Mouse (Mus musculus) macrophage (primary cell): ENCODE measurements at regions not wholly inside any gene's neighbourhood (a gene's known extent, or its start where the extent isn't known, plus 50 kb on each side); places are given as distances from the start of the nearest gene placed in this dataset.
"Not testable (repeated sequence)": the region's sequence is repeated elsewhere in the genome, so short reads cannot be mapped to it uniquely, and the experiment has no call there.

Experiments used
- H3K27ac ChIP-seq: fragments of 350-480 bp; formaldehyde crosslinking; 2 replicates; pipeline ENCODE4 v1.9.0; 2021
- H3K36me3 ChIP-seq: fragments of 350-480 bp; formaldehyde crosslinking; 2 replicates; pipeline ENCODE4 v1.9.0; 2021; ENCODE audit errors: inconsistent target
- H3K4me3 ChIP-seq: fragments of 350-480 bp; formaldehyde crosslinking; 2 replicates; pipeline ENCODE4 v1.9.0; 2021; ENCODE audit errors: inconsistent target
- H3K79me2 ChIP-seq: fragments of 350-480 bp; formaldehyde crosslinking; 2 replicates; pipeline ENCODE4 v1.9.0; 2021; ENCODE audit errors: inconsistent target
- WGBS: methylation state at CpG from one replicate; pipeline ENCODE4 v1.1.7; 2026; ENCODE audit warnings: inconsistent platforms; ENCODE audit not compliant: missing documents; 5-methylcytosine and 5-hydroxymethylcytosine counted together

DNA sequence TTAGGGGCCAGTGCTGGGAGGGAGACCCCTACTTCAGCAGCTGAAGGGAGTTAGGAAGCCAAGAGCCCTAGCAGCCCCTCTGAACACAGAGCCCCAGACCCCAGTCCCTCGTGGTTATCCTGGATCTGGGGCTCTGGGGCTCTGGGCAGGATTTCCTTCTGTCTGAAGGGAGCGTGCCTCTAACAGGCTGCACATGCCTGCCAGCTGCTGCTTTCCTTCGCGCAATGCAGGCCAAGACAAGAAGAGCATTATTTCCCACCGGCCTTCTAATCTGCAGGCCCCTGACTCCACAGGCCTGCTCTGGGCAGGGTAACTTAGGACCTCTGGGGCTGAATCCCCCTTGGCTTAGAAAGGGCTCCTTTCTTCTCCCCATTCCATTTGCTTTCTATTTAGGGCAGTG lies 181.1 kb upstream of the Six2 start:
- Histone ChIP-seq H3K79me2 (no peaks in the 10 kb centered on the region), H3K4me3 (no peak overlapping the region), H3K36me3 (no peaks in the 10 kb centered on the region), H3K27ac (no peak overlapping the region)
- WGBS, result 72% methylated on average over 5 of the region's 5 CpGs

DNA sequence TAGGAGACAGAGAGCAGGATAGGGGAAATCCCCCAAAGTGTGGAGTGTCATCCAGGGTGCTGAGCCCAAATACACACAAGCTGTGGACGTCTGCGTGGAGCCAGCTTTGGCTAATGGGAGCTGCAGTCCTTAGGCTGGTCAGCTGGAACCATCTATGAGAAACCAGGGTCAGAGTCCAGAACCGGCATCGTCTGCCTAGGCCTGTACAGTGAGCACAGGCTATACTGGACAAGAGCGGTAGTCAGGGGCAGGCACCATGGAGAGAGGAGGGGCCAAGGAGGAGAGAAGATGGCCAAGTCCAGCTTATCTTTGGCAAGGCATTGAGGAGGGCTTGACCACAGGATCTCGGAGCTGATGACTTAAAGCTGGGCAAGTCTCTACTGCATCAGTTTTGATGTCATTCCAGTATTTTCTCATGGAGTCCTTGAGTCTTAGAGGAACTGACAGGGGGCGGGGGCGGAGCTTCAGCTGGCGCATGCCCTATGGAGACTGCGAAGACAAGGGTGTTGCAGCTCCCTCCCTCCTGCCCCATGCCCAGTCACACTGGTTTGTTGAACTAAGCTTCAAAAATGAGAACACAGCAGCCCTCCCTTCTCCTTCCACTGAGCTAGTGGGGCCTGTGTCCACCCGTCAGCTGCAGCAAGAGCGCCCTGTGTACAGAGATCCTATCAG lies 180.0 kb upstream of the Six2 start:
- H3K36me3 ChIP-seq, result no peaks in the 10 kb centered on the region
- no peak overlapping the region for H3K4me3 ChIP-seq
- no peaks in the 10 kb centered on the region for H3K79me2 ChIP-seq
- H3K27ac ChIP-seq, result no peak overlapping the region
- 92% methylated on average over 12 of the region's 12 CpGs for WGBS

DNA sequence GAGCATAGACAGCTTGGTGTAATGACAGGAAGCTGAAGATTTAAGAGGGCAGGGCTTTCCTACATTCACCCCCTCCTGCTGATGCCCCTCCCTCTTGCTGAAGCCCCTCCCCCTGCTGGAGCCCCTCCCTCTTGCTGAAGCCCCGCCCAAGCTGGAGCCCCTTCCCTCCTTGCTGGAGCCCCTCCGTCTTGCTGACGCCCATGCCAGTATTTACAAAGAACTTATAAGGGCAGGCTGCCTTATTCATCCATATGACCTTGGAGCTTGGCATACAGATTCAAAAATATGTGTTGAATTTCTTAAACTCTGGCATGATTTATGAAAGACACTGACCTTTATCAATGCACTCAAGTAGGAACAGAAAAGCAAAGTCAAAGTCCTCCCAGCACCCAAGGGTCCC lies 178.5 kb upstream of the Six2 start:
- no peaks in the 10 kb centered on the region for H3K36me3 ChIP-seq
- H3K4me3 ChIP-seq, result no peak overlapping the region
- H3K27ac ChIP-seq, result no peak overlapping the region
- no peaks in the 10 kb centered on the region for H3K79me2 ChIP-seq
- 100% methylated on average over 1 of the region's 3 CpGs for WGBS

DNA sequence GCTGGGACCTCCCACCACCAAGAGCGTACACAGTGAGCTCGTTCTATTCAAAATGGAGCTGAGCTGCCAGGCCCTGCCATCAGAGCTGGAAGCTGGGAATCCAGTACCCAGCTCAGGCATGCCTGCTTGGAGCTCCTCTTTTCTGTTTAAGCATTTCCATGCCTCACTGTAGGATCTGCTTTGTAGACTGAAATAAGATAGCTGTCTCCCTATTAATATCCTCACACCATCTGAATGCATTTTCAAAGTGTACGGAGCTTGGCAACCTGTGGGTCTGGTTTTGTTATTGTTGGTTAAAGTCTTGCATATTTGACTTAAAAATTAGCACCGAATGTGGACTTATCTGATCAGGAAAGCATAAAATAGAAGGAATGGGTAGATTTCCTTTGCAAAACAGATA lies 177.9 kb upstream of the Six2 start:
- Histone ChIP-seq H3K27ac (no peak overlapping the region), H3K36me3 (no peaks in the 10 kb centered on the region), H3K4me3 (no peak overlapping the region), H3K79me2 (no peaks in the 10 kb centered on the region)
- WGBS, result 98% methylated on average over 4 of the region's 4 CpGs

DNA sequence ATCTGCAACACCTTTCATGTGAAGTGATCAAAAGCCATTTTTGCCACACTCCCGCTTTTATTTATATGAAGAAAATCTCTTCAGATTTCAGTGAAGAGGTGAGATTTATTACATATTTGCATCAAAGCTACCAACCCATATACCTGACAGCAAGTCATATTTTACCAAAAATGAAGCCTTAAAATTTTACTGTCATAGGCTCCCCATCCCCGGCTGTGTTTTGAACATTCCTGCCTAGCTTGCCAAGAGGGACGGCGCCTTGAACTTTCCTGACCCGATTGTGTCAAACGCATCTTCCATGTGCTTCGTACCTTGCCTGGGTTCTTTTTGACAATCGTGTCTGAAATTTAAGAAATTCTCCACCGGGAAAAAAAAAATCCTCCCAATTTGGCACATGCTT lies 173.3 kb upstream of the Six2 start:
- 99% methylated on average over 8 of the region's 9 CpGs for WGBS
- no peak overlapping the region for H3K27ac ChIP-seq
- no peaks in the 10 kb centered on the region for H3K79me2 ChIP-seq
- no peak overlapping the region for H3K4me3 ChIP-seq
- no peaks in the 10 kb centered on the region for H3K36me3 ChIP-seq

DNA sequence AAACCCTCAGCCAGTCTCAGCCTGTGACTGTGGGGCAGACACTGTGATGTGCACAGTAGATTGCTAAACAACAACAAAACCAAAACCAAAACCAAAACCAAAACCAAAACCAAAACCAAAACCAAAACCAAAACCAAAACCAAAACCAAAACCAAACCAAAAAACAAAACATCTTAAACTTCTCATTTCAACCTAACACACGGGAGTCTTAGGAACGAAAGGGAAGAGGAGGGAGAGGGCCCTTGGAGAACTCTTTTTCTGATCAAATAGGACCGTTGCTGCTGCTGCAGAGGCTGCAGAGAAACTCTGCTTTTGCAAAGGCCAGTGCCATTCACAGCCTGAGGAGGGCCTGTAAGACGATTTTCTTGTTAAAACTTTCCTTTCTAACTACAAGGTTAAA lies 172.7 kb upstream of the Six2 start:
- no peak overlapping the region for H3K27ac ChIP-seq
- no peak overlapping the region for H3K4me3 ChIP-seq
- H3K79me2 ChIP-seq, result no peaks in the 10 kb centered on the region
- H3K36me3 ChIP-seq, result no peaks in the 10 kb centered on the region
- 86% methylated on average over 4 of the region's 4 CpGs for WGBS

DNA sequence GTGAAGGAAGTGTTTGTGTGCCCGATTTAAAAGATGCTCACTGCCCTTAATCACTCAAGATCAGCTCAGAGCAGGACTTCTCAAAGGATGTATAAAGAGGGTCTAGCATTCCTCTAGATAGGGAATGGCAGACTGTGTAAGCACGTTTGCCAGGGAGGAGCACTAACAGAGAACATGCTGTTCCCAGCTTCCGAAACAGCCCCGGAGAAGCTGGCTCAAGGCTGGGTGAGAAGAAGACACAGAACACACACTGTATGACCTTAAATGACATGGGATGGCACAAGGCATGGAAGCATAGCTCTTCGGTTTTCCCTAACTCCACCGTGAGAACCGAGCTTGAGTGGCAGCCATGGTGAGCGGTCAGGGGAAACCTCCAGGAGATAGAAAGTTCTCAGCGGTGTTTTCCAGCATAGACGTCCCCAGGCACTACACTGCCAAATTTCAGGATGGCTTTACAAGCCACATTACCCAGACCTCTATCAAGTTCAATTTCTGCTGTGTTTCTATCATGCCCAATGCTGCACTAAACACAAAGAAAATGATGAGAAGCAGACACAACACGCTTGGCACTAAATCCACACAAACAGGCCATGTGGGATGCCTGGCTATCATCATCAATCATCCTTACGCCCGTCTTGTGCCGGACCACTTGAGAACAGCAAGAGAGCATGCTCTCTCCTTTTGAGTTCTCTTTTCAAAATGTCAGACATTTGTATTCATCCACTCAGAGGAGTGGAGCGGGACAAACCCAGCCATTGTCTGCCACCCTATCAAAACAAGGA lies 172.0 kb upstream of the Six2 start:
- H3K36me3 ChIP-seq, result no peaks in the 10 kb centered on the region
- H3K4me3 ChIP-seq, result no peak overlapping the region
- H3K79me2 ChIP-seq, result no peaks in the 10 kb centered on the region
- 89% methylated on average over 15 of the region's 15 CpGs for WGBS
- no peak overlapping the region for H3K27ac ChIP-seq

DNA sequence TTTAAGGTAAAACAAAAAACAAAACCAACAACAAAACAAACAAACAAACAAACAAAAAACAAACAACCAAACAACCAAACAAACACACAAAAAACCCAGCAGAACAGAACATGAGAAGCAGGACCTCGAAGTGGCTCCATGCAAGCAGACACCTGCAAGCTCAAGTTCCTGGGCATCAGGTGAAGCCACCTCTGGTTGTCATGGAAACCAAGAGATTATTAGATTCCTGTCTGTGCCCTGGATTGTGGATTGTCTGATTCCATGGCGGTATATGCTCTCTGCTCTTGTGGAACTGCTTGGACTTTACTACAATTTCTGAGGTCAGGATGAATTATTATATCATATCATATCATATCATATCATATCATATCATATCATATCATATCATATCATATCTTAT lies 170.4 kb upstream of the Six2 start:
- no peaks in the 10 kb centered on the region for H3K36me3 ChIP-seq
- H3K4me3 ChIP-seq, result no peak overlapping the region
- H3K79me2 ChIP-seq, result no peaks in the 10 kb centered on the region
- no peak overlapping the region for H3K27ac ChIP-seq
- 86% methylated on average over 2 of the region's 2 CpGs for WGBS

DNA sequence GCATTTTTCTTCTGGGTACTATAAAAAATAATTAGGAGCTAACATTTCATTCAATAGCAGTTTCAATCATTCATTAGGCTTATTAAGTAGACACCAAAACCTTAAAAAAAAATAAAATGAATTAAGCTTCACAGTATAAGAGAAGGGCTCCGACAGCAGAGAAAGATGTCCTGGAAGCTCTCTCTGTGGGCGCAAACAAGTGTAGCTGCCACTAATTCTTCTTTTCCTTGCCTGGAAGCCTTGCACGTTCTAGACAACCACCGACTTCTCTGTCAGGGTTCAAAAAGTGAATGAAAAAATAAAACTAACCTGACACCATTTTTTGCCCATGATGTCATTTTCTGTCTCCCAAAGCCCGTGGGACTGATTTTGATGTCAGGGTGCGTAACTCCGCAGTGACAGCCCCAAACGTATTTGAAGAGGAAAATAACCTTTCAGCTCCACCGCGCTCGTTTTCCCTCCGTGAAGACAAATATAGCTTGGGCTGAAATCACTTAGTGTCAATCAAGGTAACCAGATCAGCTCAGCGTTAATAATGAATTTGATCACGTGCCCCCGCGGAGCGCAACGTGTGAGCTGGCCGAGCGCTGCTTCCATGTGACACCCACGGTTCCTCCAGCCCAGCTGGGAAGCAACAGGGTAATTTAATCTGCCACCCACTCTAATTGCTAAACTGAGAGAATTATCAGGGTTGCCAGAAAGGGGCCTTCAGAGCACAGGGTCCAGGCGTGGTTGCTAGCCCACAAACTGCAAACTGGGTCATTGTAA lies 169.8 kb upstream of the Six2 start:
- WGBS, result 88% methylated on average over 22 of the region's 22 CpGs
- H3K79me2 ChIP-seq, result no peaks in the 10 kb centered on the region

DNA sequence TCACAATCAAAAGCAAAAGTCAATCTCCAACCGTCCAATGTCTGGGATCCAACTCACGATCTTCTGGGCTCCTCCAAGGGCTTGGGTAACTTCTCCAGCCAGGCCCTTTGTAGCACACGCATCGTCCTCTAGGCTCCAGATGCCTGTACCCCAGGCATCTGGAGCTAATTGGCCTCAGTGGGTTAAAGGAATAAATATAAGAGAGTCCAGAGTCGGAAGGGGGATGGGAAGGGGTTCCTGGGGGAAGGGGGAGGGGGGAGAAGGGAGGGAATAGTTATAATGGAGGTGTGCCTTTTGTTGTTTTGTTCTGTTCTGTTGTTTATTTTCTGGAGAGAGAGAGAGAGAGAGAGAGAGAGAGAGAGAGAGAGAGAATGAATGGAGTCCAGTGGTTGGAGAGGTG lies 168.8 kb upstream of the Six2 start:
- not testable (repeated sequence) for H3K79me2 ChIP-seq, H3K27ac ChIP-seq, H3K36me3 ChIP-seq, H3K4me3 ChIP-seq
- 70% methylated on average over 2 of the region's 5 CpGs for WGBS

More for the DNA sequence above, 169.8 kb upstream of the Six2 start:
- Histone ChIP-seq H3K36me3 (no peaks in the 10 kb centered on the region), H3K27ac (no peak overlapping the region), H3K4me3 (no peak overlapping the region)

DNA sequence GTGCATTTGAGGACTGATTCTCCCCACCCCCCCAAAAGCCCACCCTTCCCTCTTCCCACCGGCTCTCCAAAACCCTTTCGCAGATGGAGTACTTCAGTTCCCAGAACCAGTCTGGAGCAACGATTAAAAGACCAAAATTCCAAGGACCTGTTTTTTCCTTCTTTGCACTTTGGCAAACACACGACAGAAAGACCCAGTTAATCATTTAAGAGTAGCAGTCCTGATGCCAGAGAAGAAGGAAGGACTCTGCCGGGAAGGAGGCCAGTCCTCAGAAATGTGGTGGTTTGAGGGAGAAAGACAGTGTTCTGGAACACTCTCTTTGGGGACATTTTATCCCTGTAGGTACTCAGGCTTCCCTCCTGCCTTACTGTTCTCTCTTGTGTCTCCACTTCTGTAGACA lies 165.1 kb upstream of the Six2 start:
- H3K4me3 ChIP-seq, result no peak overlapping the region
- H3K27ac ChIP-seq, result no peak overlapping the region
- no peaks in the 10 kb centered on the region for H3K36me3 ChIP-seq
- WGBS, result 88% methylated on average over 5 of the region's 5 CpGs
- H3K79me2 ChIP-seq, result no peaks in the 10 kb centered on the region

DNA sequence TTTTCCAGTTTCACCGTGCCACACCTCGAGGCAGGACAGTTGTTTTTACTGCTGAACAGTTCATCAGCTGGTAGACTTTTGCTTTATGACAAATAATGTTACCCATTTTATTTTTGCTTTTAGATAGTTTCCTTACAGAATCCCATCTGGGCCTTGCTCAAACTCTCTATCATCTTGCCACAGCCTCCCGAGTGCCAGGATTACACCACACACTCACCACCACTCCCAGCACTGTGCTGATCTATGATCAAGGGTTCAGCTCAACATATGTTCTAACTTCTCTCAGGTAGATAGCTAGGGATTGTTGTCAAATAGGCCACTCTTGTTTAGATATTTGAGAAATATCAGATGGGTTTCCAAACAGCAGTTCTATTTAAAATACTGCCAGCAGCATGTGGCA lies 160.5 kb upstream of the Six2 start:
- no peak overlapping the region for H3K4me3 ChIP-seq
- no peaks in the 10 kb centered on the region for H3K36me3 ChIP-seq
- no peaks in the 10 kb centered on the region for H3K79me2 ChIP-seq
- WGBS, result 83% methylated on average over 3 of the region's 3 CpGs
- no peak overlapping the region for H3K27ac ChIP-seq

DNA sequence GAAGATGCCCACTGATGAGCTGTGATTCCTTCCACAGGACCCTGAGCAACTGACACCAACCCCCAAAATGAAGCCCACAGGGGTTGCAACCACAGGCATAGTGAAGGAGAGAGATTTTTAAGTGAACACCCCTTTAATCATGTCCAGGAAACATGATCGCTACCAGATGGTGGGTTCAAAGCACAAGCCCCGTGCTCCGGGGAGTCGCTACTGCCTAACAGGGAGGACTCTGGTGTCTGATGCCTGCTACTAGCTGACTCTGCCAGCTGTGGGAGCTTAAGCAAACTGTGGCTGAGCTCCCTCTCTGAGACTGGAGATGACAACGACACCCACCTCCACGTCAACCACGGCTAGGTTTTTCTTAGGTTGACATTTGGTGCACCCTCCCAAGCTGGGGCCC lies 159.7 kb upstream of the Six2 start:
- 95% methylated on average over 7 of the region's 7 CpGs for WGBS
- Histone ChIP-seq H3K4me3 (no peak overlapping the region), H3K27ac (no peak overlapping the region), H3K79me2 (no peaks in the 10 kb centered on the region), H3K36me3 (no peaks in the 10 kb centered on the region)

DNA sequence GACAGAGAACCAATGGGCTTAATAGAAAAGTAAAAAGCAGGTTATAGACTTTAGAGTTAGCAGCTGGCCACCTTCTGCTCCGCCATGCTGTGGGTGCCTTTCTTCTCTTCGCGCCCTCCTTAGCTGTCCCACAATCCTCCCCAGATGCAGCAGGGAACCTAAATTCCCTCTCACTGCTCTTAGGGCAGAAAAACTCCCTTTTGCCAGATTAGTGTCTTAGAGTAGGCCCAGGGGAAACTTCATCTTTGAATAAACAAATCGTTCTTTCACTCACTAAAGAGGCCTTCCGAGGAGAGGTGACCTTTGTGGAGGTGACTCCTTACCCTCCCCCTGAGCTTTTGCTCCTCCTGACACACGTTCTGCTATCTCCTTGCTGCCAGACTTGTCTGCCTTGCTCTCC lies 157.0 kb upstream of the Six2 start:
- 83% methylated on average over 6 of the region's 6 CpGs for WGBS
- no peak overlapping the region for H3K27ac ChIP-seq
- H3K79me2 ChIP-seq, result no peaks in the 10 kb centered on the region
- H3K36me3 ChIP-seq, result no peaks in the 10 kb centered on the region
- H3K4me3 ChIP-seq, result no peak overlapping the region

DNA sequence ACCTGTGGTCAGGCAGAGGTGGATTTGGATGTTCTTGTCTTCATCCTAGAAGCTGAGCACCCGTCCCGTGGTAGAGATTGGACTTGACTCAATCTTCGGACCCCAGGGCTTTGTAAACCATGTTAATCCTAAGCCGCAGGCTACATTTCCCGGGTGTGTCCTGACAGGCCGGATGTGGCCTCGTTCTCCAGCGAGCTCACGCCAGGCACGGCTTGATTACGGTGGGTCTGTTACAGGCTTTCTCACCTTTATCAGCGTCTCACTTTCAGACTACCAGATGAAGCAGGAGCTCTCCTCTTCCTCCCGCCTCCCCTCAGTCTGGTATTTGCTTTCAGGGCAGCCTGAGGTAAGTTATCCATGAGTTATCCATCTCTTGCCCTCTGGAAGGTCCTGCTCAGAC lies 156.4 kb upstream of the Six2 start:
- 97% methylated on average over 13 of the region's 13 CpGs for WGBS
- Histone ChIP-seq H3K36me3 (no peaks in the 10 kb centered on the region), H3K79me2 (no peaks in the 10 kb centered on the region), H3K27ac (no peak overlapping the region), H3K4me3 (no peak overlapping the region)
